Mouse (Mus musculus) testis, adult 2 months (tissue): ENCODE measurements at regions not wholly inside any gene's neighbourhood (a gene's known extent, or its start where the extent isn't known, plus 50 kb on each side); places are given as distances from the start of the nearest gene placed in this dataset.

Experiments used
- CTCF ChIP-seq: fragments of 200-500 bp; IDR thresholded peaks from 2 replicates; pipeline ENCODE4 v1.5.1; 2012; ENCODE audit warnings: low read depth, mild to moderate bottlenecking, inconsistent platforms, low read length, moderate library complexity; ENCODE audit not compliant: control insufficient read depth, insufficient read depth, insufficient replicate concordance
- POLR2A ChIP-seq: fragments of 200-500 bp; IDR thresholded peaks from 2 replicates; pipeline ENCODE4 v1.6.1; 2012; ENCODE audit warnings: low read depth, mild to moderate bottlenecking, inconsistent platforms, low read length, moderate library complexity; ENCODE audit not compliant: control insufficient read depth

- TF ChIP-seq POLR2A (no peak), CTCF (no peak)
These were observed 78.4 kb upstream of the Agr3 start for GRCm38 (mm10) chr12:35846905-35847610.
